Mouse (Mus musculus) lung, postnatal 14 days (tissue): Measurements from ENCODE around the gene Ube2c.
A peak's percentile ranks its signal among the peaks of the same experiment; 100 is the strongest.

Experiments used
- DNase-seq: peaks from one replicate; pipeline ENCODE4 v3.0.0; 2021

Ube2c gene

GRCm38 (mm10) chr2:164769258-164770037, at the start of gene Ube2c:
Gene Ube2c, plus strand, starts transcription at chr2:164769898.
- DNase-seq, result peak; percentile 98

GRCm38 (mm10) chr2:164723276-164723675, 46.4 kb upstream of the Ube2c start:
- no peak for DNase-seq

GRCm38 (mm10) chr2:164725895-164726619, 43.6 kb upstream of the Ube2c start:
- peak; percentile 81 for DNase-seq

- DNase-seq, result no peak
Measured at GRCm38 (mm10) chr2:164731719-164732118, 38.0 kb upstream of the Ube2c start.

GRCm38 (mm10) chr2:164733259-164733658, 36.4 kb upstream of the Ube2c start:
- DNase-seq, result no peak

GRCm38 (mm10) chr2:164734839-164735238, 34.9 kb upstream of the Ube2c start:
- DNase-seq, result no peak

- no peak for DNase-seq
Measured at GRCm38 (mm10) chr2:164735446-164735845, 34.3 kb upstream of the Ube2c start.

- DNase-seq, result no peak
Measured at GRCm38 (mm10) chr2:164737377-164738090, 32.2 kb upstream of the Ube2c start.

GRCm38 (mm10) chr2:164739876-164740275, 29.8 kb upstream of the Ube2c start:
- DNase-seq, result no peak

GRCm38 (mm10) chr2:164744987-164745386, 24.7 kb upstream of the Ube2c start:
- DNase-seq, result no peak

- DNase-seq, result peak; percentile 95
Measured at GRCm38 (mm10) chr2:164745843-164746479, 23.7 kb upstream of the Ube2c start, which contains the start of the genes Wfdc3 and Dnttip1. Gene Wfdc3, minus strand, starts transcription at chr2:164745931. Gene Dnttip1, plus strand, starts transcription at chr2:164745983.

- DNase-seq, result no peak
Measured at GRCm38 (mm10) chr2:164746693-164747092, 23.0 kb upstream of the Ube2c start.

- no peak for DNase-seq
Measured at GRCm38 (mm10) chr2:164748191-164748590, 21.5 kb upstream of the Ube2c start.

GRCm38 (mm10) chr2:164748991-164749390, 20.7 kb upstream of the Ube2c start:
- no peak for DNase-seq

GRCm38 (mm10) chr2:164752454-164752853, 17.2 kb upstream of the Ube2c start:
- no peak for DNase-seq

- DNase-seq, result no peak
Measured at GRCm38 (mm10) chr2:164754105-164754504, 15.6 kb upstream of the Ube2c start.

GRCm38 (mm10) chr2:164754800-164755199, 14.9 kb upstream of the Ube2c start:
- DNase-seq, result no peak

- DNase-seq, result no peak
Measured at GRCm38 (mm10) chr2:164757841-164758240, 11.9 kb upstream of the Ube2c start.

- no peak for DNase-seq
Measured at GRCm38 (mm10) chr2:164758692-164759091, 11.0 kb upstream of the Ube2c start.

GRCm38 (mm10) chr2:164760059-164760833, 9.5 kb upstream of the Ube2c start:
- DNase-seq, result no peak

- no peak for DNase-seq
Measured at GRCm38 (mm10) chr2:164761502-164761901, 8.2 kb upstream of the Ube2c start.

GRCm38 (mm10) chr2:164761971-164762370, 7.7 kb upstream of the Ube2c start:
- no peak for DNase-seq
